Mouse (Mus musculus) thymus, adult 2 months (tissue): Measurements from ENCODE around the gene Ctsl. TPM values are rescaled to one million over a fixed set of nuclear protein-coding genes. Genes with fewer than 3 reads are reported as not detected.
A peak's percentile ranks its signal among the peaks of the same experiment; 100 is the strongest.

Experiments
- DNase-seq: peaks from one replicate; pipeline ENCODE4 v3.0.0; 2021
- H3K27ac ChIP-seq: fragments of 200-500 bp; 2 replicates; pipeline ENCODE4 v1.5.1; 2012; ENCODE audit warnings: low read length, control low read depth; ENCODE audit not compliant: control insufficient read depth, insufficient read depth
- H3K27me3 ChIP-seq: fragments of 200-500 bp; 2 replicates; pipeline ENCODE4 v1.6.1; 2012; ENCODE audit warnings: mild to moderate bottlenecking, low read length, moderate library complexity, mixed read lengths; ENCODE audit not compliant: control insufficient read depth, insufficient read depth
- H3K36me3 ChIP-seq: fragments of 200-500 bp; 2 replicates; pipeline ENCODE4 v1.6.1; 2012; ENCODE audit warnings: mild to moderate bottlenecking, low read length, moderate library complexity; ENCODE audit not compliant: control insufficient read depth, insufficient read depth
- H3K4me1 ChIP-seq: fragments of 200-500 bp; replicated peaks from 2 replicates; pipeline ENCODE4 v1.6.1; 2012; ENCODE audit warnings: low read length; ENCODE audit not compliant: control insufficient read depth, insufficient read depth
- H3K4me3 ChIP-seq: fragments of 200-500 bp; 2 replicates; pipeline ENCODE4 v1.5.1; 2012; ENCODE audit warnings: mild to moderate bottlenecking, low read length, control low read depth, moderate library complexity; ENCODE audit not compliant: control insufficient read depth, insufficient read depth
- CTCF ChIP-seq: fragments of 200-500 bp; IDR thresholded peaks from 2 replicates; pipeline ENCODE4 v1.5.1; 2012; ENCODE audit warnings: mild to moderate bottlenecking, control low read depth, low read length, moderate library complexity, borderline replicate concordance; ENCODE audit not compliant: control insufficient read depth, poor library complexity, insufficient read depth; ENCODE audit errors: extremely low read depth
- POLR2A ChIP-seq: fragments of 200-500 bp; IDR thresholded peaks from 2 replicates; pipeline ENCODE4 v1.6.1; 2012; ENCODE audit warnings: mild to moderate bottlenecking, low read length, control low read depth, moderate library complexity; ENCODE audit not compliant: control insufficient read depth, poor library complexity, insufficient read depth; ENCODE audit errors: extremely low read depth
- WGBS: fragments of 180-500 bp; shearing (Covaris S2); methylation state at CpG from one replicate; pipeline ENCODE4 v1.1.7; 2018; 5-methylcytosine and 5-hydroxymethylcytosine counted together
- polyA plus RNA-seq: library from polyadenylated mRNA; depleted of rRNA; stranded (reverse); fragments of >200 nt; gene quantifications from 2 replicates; pipeline ENCODE4 v1.2.3, GENCODE M21; 2012

Gene Ctsl
- polyA plus RNA-seq, 1 experiment = 586 TPM

DNA sequence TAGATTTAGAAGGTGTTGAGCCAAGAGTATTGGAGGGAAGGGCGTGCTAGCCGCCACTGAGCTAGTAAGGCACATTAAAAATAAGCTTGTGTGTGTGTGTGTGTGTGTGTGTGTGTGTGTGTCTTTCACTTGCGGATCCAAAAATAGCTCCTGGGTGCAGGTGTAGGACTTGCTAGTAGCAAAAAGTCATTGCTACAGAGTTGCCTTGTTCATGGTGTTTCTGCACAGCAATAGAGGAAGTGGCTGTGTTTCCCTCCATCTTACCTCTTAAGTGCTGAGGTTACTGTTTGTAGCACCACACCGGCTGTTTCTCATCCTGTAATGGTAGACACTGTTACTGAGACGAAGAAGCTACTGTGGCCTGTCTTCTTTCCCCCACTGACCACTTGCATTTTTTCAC is 37.3 kb upstream of the Ctsl start:
- TF ChIP-seq CTCF (no peak), POLR2A (no peak)
- no peaks in the 10 kb centered on the region for H3K27me3 ChIP-seq
- H3K4me1 ChIP-seq = peaks cover 29% of the 10 kb centered on the region
- H3K36me3 ChIP-seq = no peaks in the 10 kb centered on the region
- peak; percentile 56 for DNase-seq
- no peak overlapping the region for H3K4me3 ChIP-seq
- 15% methylated on average over 5 of the region's 5 CpGs for WGBS
- H3K27ac ChIP-seq = peak overlapping the region; percentile 80

- TF ChIP-seq POLR2A (no peak), CTCF (no peak)
- H3K27ac ChIP-seq = no peak overlapping the region
- H3K4me3 ChIP-seq = no peak overlapping the region
- 92% methylated on average over 6 of the region's 6 CpGs for WGBS
- no peak for DNase-seq
- peaks cover 22% of the 10 kb centered on the region for H3K4me1 ChIP-seq
- no peaks in the 10 kb centered on the region for H3K27me3 ChIP-seq
- no peaks in the 10 kb centered on the region for H3K36me3 ChIP-seq
These were observed 34.9 kb upstream of the Ctsl start for GRCm38 (mm10) chr13:64405550-64405949.

- Histone ChIP-seq H3K27me3 (no peaks in the 10 kb centered on the region), H3K4me1 (peaks cover 16% of the 10 kb centered on the region), H3K4me3 (no peak overlapping the region), H3K27ac (no peak overlapping the region), H3K36me3 (no peaks in the 10 kb centered on the region)
- no peak for TF ChIP-seq POLR2A
- TF ChIP-seq CTCF = no peak
- WGBS = 90% methylated on average over 3 of the region's 3 CpGs
- DNase-seq = no peak
These were observed 32.8 kb upstream of the Ctsl start for GRCm38 (mm10) chr13:64403519-64403918.

DNA sequence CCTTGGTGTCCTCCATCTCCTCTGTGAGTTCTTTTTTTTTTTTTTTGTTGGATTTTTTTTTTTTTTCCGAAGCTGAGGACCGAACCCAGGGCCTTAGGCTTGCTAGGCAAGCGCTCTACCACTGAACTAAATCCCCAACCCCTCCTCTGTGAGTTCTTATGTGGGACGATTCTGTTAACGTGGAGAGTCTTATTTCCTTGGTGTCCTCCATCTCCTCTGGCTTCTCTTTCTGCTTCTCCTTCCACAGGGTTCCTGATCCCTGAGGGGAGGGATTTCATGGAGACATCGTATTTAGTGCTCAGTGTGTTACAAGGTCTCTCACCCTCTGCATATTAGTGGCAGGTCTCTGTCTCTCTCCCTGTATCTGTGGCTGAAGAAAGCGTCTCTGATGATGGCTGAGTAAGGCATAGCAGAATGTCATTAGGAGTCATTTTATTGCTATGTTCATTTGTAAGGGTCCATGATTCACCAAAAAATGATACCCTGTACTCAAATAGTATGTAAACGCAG is 32.3 kb upstream of the Ctsl start:
- 91% methylated on average over 8 of the region's 8 CpGs for WGBS
- Histone ChIP-seq H3K4me3 (no peak overlapping the region), H3K27me3 (no peaks in the 10 kb centered on the region), H3K27ac (no peak overlapping the region), H3K36me3 (no peaks in the 10 kb centered on the region), H3K4me1 (peaks cover 16% of the 10 kb centered on the region)
- no peak for TF ChIP-seq POLR2A
- no peak for DNase-seq

DNA sequence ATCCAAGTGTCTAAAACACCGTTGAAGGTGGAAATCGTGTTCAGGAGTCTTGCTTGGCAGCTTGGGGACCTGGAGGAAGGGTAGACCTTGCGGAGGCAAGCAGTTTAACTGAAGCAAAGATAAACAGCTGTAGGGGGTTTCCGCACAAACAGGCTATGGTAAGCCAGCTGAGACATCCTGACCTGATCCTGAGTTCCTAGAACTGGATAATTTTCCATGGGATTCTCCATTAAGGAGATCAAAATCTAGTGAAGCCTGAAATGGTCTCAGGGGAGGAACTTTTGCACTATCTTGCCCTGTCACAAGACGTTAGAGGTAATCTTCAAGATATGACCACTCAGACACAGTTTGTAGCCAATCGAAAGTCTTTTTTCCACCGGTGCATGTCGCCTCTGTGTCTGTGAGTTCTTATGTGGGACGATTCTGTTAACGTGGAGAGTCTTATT is 31.8 kb upstream of the Ctsl start:
- no peaks in the 10 kb centered on the region for H3K27me3 ChIP-seq
- peaks cover 12% of the 10 kb centered on the region for H3K4me1 ChIP-seq
- TF ChIP-seq CTCF (no peak), POLR2A (no peak)
- WGBS = 85% methylated on average over 10 of the region's 10 CpGs
- DNase-seq = no peak
- no peak overlapping the region for H3K4me3 ChIP-seq
- H3K27ac ChIP-seq = no peak overlapping the region
- H3K36me3 ChIP-seq = no peaks in the 10 kb centered on the region

DNA sequence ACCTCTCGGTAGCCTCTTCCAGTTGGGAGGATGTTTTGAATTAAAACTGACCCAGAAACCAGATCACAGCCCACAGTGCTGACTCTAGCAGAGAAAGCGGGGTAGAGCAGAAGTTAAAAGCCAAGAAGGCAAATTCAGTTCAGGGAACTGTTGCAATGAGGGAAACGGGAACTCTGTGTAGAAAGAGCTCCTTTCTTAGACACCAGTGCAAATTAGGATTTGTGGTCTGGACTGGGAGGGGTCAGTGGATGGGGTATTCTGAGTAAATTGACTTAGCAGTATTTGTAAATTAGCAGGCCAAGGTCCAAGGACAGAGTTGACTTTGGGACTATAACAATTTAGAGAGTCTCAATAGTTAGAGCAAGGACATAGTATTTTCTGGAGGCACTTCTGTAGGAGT is 31.3 kb upstream of the Ctsl start:
- no peak overlapping the region; the same call in 1 of the 2 replicates for H3K27ac ChIP-seq
- no peak overlapping the region for H3K4me3 ChIP-seq
- H3K36me3 ChIP-seq = no peaks in the 10 kb centered on the region
- H3K27me3 ChIP-seq = no peaks in the 10 kb centered on the region
- 23% methylated on average over 3 of the region's 3 CpGs for WGBS
- peaks cover 9% of the 10 kb centered on the region for H3K4me1 ChIP-seq
- no peak for DNase-seq
- TF ChIP-seq CTCF = no peak
- no peak for TF ChIP-seq POLR2A

DNA sequence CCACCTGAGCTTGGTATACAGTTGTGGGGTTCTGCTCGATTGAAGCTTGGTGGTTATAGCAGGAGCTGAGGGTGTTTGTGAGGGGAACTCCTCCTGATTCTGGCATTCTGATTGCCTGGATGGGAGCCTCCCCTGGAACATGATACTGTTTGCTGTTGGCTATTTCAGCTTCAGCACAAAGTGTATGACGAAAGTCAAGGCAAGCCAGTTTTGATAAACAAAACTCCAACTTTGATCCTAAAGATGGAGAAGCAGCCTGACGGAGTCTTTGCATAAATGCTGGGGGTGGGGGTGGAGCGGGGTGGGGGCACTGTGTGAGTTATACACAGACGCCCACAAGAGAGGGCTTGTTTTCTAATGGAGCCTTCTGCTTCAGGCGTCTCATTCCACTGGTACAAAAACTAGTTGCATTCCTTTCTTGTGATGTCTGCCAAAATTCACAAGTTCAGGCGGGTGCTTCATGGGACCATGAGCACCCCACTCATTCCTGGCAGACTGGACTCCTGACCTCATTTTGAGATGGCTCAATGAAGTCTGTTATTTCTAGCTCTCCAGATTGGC is 30.2 kb upstream of the Ctsl start:
- Histone ChIP-seq H3K4me1 (peaks cover 9% of the 10 kb centered on the region), H3K27me3 (no peaks in the 10 kb centered on the region), H3K4me3 (no peak overlapping the region), H3K36me3 (no peaks in the 10 kb centered on the region), H3K27ac (no peak overlapping the region)
- DNase-seq = no peak
- 92% methylated on average over 7 of the region's 7 CpGs for WGBS
- TF ChIP-seq POLR2A (no peak), CTCF (no peak)
